Mouse (Mus musculus): ENCODE measurements around the gene Stub1. TPM values are rescaled to one million over a fixed set of nuclear protein-coding genes. Genes with fewer than 3 reads are reported as not detected.
A peak's percentile ranks its signal among the peaks of the same experiment; 100 is the strongest.

The Stub1 gene
- polyA plus RNA-seq, 1 experiment from 2014 or later: 246 TPM

- Histone ChIP-seq H3K27ac (ENCODE audit: low read depth, low read length) (0 out of 2 replicates have a peak within 1 kb of the TSS, but pooled peaks have one; percentile 30), H3K9me3 (ENCODE audit: control insufficient read depth) (no peaks in the 10 kb centered on the region), H3K4me1 (replicated peaks; ENCODE audit: control insufficient read depth, insufficient read depth, low read length) (peaks cover 10% of the 10 kb centered on the region), H3K4me3 (ENCODE audit: low read depth, low read length) (peak within 1 kb of the TSS; percentile 62), H3K36me3 (ENCODE audit: control insufficient read depth, insufficient read depth) (peaks cover 15% of the 10 kb centered on the region), H3K9ac (ENCODE audit: low read depth, low read length) (peak within 1 kb of the TSS; percentile 68), H3K4me2 (replicated peaks; ENCODE audit: low read depth) (peak within 1 kb of the TSS; percentile 94), H3K27me3 (replicated peaks; ENCODE audit: control insufficient read depth, insufficient read depth, low read length) (peaks cover 20% of the 10 kb centered on the region)
- WGBS: under 1% methylated on average over 18 of the region's 18 CpGs
- no peak for TF ChIP-seq CTCF (IDR thresholded peaks at IDR 0.05; ENCODE audit: low read depth)
- 0 out of 2 replicates have a peak, but pooled peaks have one; percentile 28 for ATAC-seq
These were observed 9.8 kb downstream of the Stub1 start, which contains the start of gene Wdr24 for GRCm38 (mm10) chr17:25823452-25823851. Gene Wdr24, plus strand, starts transcription at chr17:25823627.

GRCm38 (mm10) chr17:25818851-25819780 lies 14.1 kb downstream of the Stub1 start:
- no peaks in the 10 kb centered on the region for H3K9me3 ChIP-seq (ENCODE audit: control insufficient read depth)
- TF ChIP-seq CTCF (IDR thresholded peaks at IDR 0.05; ENCODE audit: low read depth): no peak
- peak; percentile 35; the same call in 1 of the 2 replicates for ATAC-seq
- H3K4me1 ChIP-seq (replicated peaks; ENCODE audit: control insufficient read depth, insufficient read depth, low read length): peaks cover 2% of the 10 kb centered on the region
- WGBS: 7% methylated on average over 43 of the region's 46 CpGs
- H3K36me3 ChIP-seq (ENCODE audit: control insufficient read depth, insufficient read depth): no peaks in the 10 kb centered on the region
- peaks cover 30% of the 10 kb centered on the region for H3K27me3 ChIP-seq (replicated peaks; ENCODE audit: control insufficient read depth, insufficient read depth, low read length)
- 0 out of 2 replicates have a peak overlapping the region, but pooled peaks have one; percentile 7 for H3K4me3 ChIP-seq (ENCODE audit: low read depth, low read length)
- H3K27ac ChIP-seq (ENCODE audit: low read depth, low read length): no peak overlapping the region
- H3K4me2 ChIP-seq (replicated peaks; ENCODE audit: low read depth): peak overlapping the region; percentile 18; the same call in 1 of the 2 replicates
- no peak overlapping the region for H3K9ac ChIP-seq (ENCODE audit: low read depth, low read length)

DNA sequence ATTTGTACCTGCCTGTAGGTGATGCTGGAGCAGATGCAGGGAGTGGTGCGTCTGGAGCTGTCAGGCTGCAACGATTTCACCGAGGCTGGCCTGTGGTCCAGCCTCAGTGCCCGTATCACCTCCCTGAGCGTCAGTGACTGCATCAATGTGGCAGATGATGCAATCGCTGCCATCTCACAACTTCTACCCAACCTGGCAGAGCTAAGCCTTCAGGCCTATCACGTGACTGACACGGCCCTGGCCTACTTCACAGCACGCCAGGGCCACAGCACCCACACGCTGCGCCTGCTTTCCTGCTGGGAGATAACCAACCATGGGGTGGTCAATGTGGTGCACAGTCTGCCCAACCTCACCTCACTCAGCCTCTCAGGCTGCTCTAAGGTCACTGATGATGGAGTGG lies 15.5 kb downstream of the Stub1 start:
- Histone ChIP-seq H3K9me3 (ENCODE audit: control insufficient read depth) (no peaks in the 10 kb centered on the region), H3K4me1 (replicated peaks; ENCODE audit: control insufficient read depth, insufficient read depth, low read length) (no peaks in the 10 kb centered on the region; the same call in 1 of the 2 replicates), H3K4me3 (ENCODE audit: low read depth, low read length) (no peak overlapping the region), H3K27me3 (replicated peaks; ENCODE audit: control insufficient read depth, insufficient read depth, low read length) (peaks cover 35% of the 10 kb centered on the region), H3K9ac (ENCODE audit: low read depth, low read length) (no peak overlapping the region), H3K27ac (ENCODE audit: low read depth, low read length) (no peak overlapping the region), H3K4me2 (replicated peaks; ENCODE audit: low read depth) (no peak overlapping the region), H3K36me3 (ENCODE audit: control insufficient read depth, insufficient read depth) (no peaks in the 10 kb centered on the region)
- 82% methylated on average over 11 of the region's 11 CpGs for WGBS
- TF ChIP-seq CTCF (IDR thresholded peaks at IDR 0.05; ENCODE audit: low read depth): no peak
- no peak for ATAC-seq

- 0 out of 2 replicates have a peak overlapping the region, but pooled peaks have one; percentile 13 for H3K4me2 ChIP-seq (replicated peaks; ENCODE audit: low read depth)
- no peak overlapping the region for H3K4me3 ChIP-seq (ENCODE audit: low read depth, low read length)
- H3K27ac ChIP-seq (ENCODE audit: low read depth, low read length): no peak overlapping the region
- no peaks in the 10 kb centered on the region; the same call in 1 of the 2 replicates for H3K4me1 ChIP-seq (replicated peaks; ENCODE audit: control insufficient read depth, insufficient read depth, low read length)
- TF ChIP-seq CTCF (IDR thresholded peaks at IDR 0.05; ENCODE audit: low read depth): peak; percentile 81
- WGBS: 1% methylated on average over 20 of the region's 20 CpGs
- no peak overlapping the region for H3K9ac ChIP-seq (ENCODE audit: low read depth, low read length)
- ATAC-seq: 0 out of 2 replicates have a peak, but pooled peaks have one; percentile 29
- H3K9me3 ChIP-seq (ENCODE audit: control insufficient read depth): no peaks in the 10 kb centered on the region
- peaks cover 39% of the 10 kb centered on the region for H3K27me3 ChIP-seq (replicated peaks; ENCODE audit: control insufficient read depth, insufficient read depth, low read length)
- H3K36me3 ChIP-seq (ENCODE audit: control insufficient read depth, insufficient read depth): no peaks in the 10 kb centered on the region
These were observed 19.7 kb downstream of the Stub1 start for GRCm38 (mm10) chr17:25813471-25813870.

GRCm38 (mm10) chr17:25810890-25811289 lies 22.3 kb downstream of the Stub1 start:
- H3K9me3 ChIP-seq (ENCODE audit: control insufficient read depth): no peaks in the 10 kb centered on the region
- H3K4me3 ChIP-seq (ENCODE audit: low read depth, low read length): no peak overlapping the region
- H3K36me3 ChIP-seq (ENCODE audit: control insufficient read depth, insufficient read depth): no peaks in the 10 kb centered on the region
- no peak overlapping the region for H3K9ac ChIP-seq (ENCODE audit: low read depth, low read length)
- ATAC-seq: no peak
- TF ChIP-seq CTCF (IDR thresholded peaks at IDR 0.05; ENCODE audit: low read depth): no peak
- H3K27me3 ChIP-seq (replicated peaks; ENCODE audit: control insufficient read depth, insufficient read depth, low read length): peaks cover 32% of the 10 kb centered on the region
- WGBS: 67% methylated on average over 4 of the region's 4 CpGs
- no peak overlapping the region for H3K27ac ChIP-seq (ENCODE audit: low read depth, low read length)
- no peaks in the 10 kb centered on the region; the same call in 1 of the 2 replicates for H3K4me1 ChIP-seq (replicated peaks; ENCODE audit: control insufficient read depth, insufficient read depth, low read length)
- no peak overlapping the region for H3K4me2 ChIP-seq (replicated peaks; ENCODE audit: low read depth)
